Mouse (Mus musculus) frontal cortex, adult (tissue): ENCODE measurements around the gene Ip6k3.

ENCODE experiments used
- ATAC-seq: cut with Nextera tagmentation; 2 replicates; pipeline ENCODE4 v1.9.2; 2017; ENCODE audit warnings: mild to moderate bottlenecking, moderate library complexity, mixed read lengths; ENCODE audit not compliant: low TSS enrichment

The Ip6k3 gene

GRCm38 (mm10) chr17:27182401-27182800 is 14.8 kb upstream of the Ip6k3 start:
- no peak for ATAC-seq

DNA sequence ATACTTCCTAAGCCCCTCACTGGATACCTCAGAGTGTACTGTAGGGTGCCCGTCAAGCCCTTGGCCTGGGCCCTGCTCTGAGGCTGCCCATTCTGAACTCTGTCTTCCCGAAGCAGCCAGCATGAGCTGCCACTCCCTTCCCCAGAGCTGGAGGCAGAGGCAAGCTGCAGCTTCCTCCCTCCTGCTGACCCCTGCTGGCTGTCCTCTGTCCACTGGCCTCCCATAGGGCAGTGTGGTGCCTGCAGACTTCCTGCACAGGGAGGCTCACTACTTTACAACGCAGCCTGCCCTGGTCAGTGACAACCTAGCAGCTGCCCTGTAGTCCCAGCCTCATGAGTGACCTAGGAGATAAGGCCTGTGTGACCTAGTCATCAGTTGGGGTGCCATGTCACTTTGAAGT is 14.1 kb upstream of the Ip6k3 start:
- ATAC-seq = no peak

DNA sequence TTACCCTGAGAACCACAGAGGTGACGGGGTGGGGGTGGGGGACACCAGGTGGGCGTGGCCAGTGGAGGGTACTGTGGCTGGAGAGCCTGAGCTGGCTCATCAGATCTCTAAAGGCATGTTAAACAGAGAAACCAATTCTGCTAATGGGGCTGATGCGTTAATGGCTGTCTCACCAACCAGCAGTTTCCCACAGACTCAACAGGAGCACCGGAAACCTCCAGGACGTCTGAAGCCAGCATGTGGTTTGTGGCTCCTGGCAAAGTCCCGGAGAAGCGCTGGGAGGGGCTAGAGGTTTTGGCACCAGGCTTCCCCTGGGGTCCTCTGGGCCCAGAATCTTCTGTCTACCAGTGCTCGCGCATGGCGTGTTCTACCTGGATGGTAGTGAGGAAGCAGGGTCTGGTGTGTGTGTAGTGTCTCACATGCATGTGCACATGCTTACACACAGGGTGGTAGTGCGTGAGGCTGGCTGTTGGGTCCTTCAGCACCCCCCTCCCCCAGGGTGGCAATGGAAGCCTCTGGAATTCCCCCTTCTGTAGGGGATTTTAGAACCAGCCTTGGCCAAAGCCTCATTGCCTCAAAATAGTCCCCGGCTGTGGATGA is 12.2 kb upstream of the Ip6k3 start:
- ATAC-seq = no peak

- no peak for ATAC-seq
Observed at GRCm38 (mm10) chr17:27178427-27179177, 11.0 kb upstream of the Ip6k3 start.

- no peak for ATAC-seq
Observed at GRCm38 (mm10) chr17:27178019-27178418, 10.4 kb upstream of the Ip6k3 start.

DNA sequence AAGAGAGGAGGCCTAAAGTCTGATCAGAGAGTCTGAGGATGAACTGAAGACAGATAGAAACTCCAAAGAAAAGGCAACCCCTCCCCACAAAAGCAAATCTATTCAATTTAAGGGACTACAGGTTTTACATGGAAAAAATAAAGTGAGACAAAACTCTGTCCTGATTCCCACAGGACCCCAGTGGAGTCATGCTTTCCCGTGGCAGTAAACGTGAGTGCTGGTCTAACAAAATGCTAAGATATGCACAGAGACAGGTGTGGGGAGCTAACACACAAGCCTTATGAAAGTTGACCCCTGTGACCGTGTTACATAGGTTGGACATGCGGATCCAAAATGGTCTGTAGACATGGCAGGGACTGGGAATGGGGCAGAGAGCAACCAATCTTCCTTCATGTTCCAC is 9.2 kb upstream of the Ip6k3 start:
- no peak for ATAC-seq

- no peak for ATAC-seq
Observed at GRCm38 (mm10) chr17:27176287-27176686, 8.7 kb upstream of the Ip6k3 start.

DNA sequence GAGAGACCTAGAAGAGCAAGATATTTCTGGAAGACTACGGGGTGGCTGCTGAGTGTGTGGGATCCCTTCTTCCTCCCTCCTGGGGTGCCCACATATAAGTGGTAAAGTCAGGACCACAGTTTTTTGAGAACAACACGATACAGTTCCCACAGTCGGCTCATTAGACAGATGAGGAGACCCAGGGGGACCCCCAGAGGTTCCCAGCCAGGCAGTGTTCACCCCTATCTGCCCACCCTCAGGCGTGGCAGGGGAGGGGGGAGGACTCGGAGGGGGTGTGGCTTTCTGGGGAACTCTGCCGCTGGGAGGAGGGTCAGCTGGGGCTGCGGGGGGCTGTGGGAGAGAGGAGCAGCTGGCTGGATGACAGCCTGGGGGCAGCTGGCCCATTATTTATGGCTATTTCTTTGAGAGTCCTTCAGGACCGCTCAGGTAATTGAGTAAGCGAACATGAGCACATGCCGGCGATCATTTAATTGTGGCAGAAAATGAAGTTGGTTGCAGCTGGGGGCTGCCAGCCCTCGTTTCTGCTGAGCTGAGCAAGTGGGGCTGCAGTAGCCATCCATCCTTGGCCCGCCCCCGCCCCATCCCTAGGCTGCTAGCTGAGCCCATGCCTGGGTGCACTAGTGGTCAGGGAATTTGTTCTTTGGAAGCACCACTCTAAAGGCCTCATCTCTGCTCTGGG is 7.7 kb upstream of the Ip6k3 start:
- ATAC-seq = 0 out of 2 replicates have a peak, but pooled peaks have one; percentile 29

GRCm38 (mm10) chr17:27173715-27174114 is 6.1 kb upstream of the Ip6k3 start:
- ATAC-seq = 0 out of 2 replicates have a peak, but pooled peaks have one; percentile 44

DNA sequence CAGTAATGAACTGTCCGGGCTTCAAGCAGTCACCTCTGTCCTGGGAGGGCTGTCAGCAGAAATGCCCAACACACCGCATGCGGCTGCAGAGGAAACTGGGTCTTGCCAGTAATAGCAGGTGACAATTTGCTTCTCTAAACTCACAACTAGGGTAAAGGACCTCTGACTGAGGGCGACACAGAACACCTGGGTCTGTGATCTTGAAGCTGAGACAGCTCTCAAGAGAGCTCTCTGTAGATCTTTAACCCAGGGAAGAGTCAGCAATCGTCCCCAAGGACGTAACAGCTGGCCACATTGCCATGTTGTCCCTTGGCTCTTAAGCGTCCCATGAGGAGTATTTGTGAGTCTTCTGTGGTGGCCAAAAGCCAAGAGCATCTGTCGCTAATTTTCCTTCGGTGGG is 4.9 kb upstream of the Ip6k3 start:
- ATAC-seq = no peak

DNA sequence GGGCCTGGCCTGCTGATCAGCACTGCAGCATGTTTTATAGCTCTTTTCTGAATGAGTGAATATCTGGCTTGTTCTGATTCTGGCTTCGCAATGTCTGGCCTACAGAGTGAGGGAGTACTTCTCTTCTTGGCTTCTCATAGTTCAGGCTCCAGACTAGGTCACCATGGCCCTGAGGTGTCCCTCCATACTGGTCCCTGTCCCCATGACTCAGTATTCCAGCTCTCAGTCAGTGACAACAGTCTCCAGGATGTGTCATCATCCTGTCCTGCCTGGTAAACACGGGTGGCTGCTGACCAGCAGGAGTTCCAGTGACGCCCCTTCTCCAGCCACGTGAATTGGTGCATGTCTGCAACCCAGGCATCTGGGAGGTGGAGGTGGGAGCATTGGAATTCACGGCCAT is 3.5 kb upstream of the Ip6k3 start:
- no peak for ATAC-seq

- peak; percentile 39; the same call in 1 of the 2 replicates for ATAC-seq
Observed at GRCm38 (mm10) chr17:27169952-27170695, 2.5 kb upstream of the Ip6k3 start.

- no peak for ATAC-seq
Observed at GRCm38 (mm10) chr17:27168569-27168968, 974 bp upstream of the Ip6k3 start.

GRCm38 (mm10) chr17:27166901-27167300 is 694 bp downstream of the Ip6k3 start:
- no peak for ATAC-seq

DNA sequence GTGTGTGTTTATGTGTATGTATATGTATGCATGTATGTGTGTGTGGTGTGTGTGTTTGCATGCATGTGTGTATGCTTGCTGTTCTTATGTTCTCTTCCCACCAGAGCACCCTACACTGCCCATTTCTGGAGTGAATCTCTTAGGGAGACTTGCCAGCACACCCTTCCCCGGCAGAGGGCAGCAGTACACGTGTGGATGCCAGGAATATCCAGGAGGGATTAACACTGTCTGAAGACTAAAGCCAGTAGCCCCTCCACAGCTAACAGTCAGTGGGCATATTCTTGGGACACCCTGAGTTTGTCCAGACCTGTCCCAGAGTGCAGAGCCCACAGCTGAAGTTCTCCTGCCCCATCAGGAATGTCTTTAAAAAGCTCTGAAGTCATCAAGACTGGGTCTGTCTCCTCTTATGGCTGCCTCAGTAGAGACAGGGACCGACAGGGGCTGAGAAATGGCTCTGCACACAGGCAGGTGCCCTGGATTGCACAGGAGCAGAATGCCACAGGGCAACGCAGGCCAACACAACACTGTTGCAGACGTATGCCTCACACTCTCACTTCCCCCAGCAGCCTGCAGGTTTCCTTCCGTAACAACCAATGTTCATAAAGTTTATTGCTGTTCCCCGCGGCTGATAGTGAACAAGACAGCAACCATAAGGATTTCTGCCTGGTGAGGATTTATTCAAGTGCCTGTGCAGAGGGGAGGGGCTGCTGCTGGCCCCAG is 2.4 kb downstream of the Ip6k3 start:
- ATAC-seq = peak; percentile 76; the same call in 1 of the 2 replicates

- ATAC-seq = no peak
Observed at GRCm38 (mm10) chr17:27160905-27161304, 6.7 kb downstream of the Ip6k3 start.

DNA sequence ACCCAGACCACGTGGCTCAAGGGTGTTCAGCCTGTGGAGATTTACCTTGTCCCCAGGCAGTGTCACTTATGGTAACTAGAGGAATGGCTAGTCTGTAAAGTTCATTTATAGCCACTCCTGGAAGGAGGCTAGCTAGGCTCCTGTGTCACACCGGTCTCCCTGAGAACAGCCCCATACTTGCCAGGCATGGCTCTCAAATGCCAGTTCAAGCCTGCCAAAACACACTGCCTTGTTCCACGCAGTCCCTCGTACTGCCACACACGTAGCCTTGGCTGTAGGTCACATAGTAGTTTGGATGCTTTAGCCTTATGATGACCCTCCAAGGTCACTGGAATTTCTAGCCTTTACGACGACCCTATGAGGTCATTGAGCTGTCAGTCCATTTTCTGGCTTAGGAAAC is 8.4 kb downstream of the Ip6k3 start:
- no peak for ATAC-seq

GRCm38 (mm10) chr17:27158439-27158838 is 9.2 kb downstream of the Ip6k3 start:
- no peak for ATAC-seq

- no peak for ATAC-seq
Observed at GRCm38 (mm10) chr17:27155752-27156151, 11.8 kb downstream of the Ip6k3 start.

GRCm38 (mm10) chr17:27154881-27155280 is 12.7 kb downstream of the Ip6k3 start:
- no peak for ATAC-seq

DNA sequence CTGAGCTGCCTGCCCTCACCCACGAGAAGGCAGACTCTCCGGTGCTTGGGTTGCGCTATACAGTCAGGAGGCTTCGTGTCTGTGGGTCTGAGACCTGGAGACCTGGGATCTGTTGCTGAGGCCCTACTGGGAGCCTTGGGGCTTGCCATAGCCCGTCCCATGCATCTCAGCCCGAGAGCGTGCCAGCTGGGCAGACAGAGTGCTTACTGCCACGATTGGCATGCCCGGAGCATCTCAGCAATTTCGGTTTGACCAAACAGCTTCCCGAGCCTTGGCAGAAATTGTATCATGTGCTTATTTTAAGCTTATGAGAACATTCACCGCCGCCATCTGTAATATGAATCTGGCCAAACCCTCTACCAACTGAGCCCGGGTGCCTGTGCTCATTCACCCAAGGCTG is 13.3 kb downstream of the Ip6k3 start:
- peak; percentile 60 for ATAC-seq
